Mouse (Mus musculus): Measurements from ENCODE around the gene Pex10. TPM values are rescaled to one million over a fixed set of nuclear protein-coding genes. Genes with fewer than 3 reads are reported as not detected.
"Not testable (repeated sequence)": the region's sequence is repeated elsewhere in the genome, so short reads cannot be mapped to it uniquely, and the experiment has no call there.

The Pex10 gene
- polyA plus RNA-seq, 1 experiment from 2014 or later, result 17.8 TPM

DNA sequence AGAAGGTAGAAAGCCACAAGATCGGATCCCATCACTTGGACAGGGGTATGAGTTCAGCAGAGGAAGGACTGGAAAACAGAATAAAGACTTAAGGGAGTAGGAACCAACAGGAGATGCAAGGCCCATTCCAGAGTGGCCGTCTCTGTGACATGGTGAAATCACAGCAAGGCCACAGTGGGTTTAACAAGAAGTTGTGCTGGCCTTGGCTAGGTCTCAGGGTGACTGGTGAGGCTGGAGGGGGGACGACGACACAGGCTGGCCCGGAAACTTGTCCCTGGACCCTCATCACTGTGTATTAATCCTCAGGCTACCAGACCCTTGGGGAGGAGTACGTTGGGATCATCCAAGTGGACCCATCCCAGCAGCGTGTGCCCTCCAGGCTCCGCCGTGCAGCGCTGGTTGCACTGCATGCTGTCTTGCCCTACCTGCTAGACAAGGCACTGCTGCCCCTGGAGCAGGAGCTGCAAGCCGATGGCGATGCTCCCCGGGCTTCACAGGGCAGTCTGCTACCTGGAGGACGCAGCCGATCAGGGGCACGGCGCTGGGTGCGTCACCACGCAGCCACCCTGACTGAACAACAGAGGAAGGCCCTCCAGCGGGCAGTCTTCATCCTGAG is 1.6 kb downstream of the Pex10 start:
- no peak for ATAC-seq (ENCODE audit: low read depth)
- Histone ChIP-seq H3K4me3 (no peak overlapping the region), H3K27ac (replicated peaks) (no peak overlapping the region), H3K4me2 (no peak overlapping the region), H3K4me1 (replicated peaks) (peaks cover 23% of the 10 kb centered on the region), H3K9ac (peak overlapping the region; percentile 85; the same call in 1 of the 2 replicates), H3K27me3 (no peaks in the 10 kb centered on the region), H3K9me3 (no peaks in the 10 kb centered on the region), H3K36me3 (peaks cover 55% of the 10 kb centered on the region)
- 94% methylated on average over 20 of the region's 20 CpGs for WGBS

DNA sequence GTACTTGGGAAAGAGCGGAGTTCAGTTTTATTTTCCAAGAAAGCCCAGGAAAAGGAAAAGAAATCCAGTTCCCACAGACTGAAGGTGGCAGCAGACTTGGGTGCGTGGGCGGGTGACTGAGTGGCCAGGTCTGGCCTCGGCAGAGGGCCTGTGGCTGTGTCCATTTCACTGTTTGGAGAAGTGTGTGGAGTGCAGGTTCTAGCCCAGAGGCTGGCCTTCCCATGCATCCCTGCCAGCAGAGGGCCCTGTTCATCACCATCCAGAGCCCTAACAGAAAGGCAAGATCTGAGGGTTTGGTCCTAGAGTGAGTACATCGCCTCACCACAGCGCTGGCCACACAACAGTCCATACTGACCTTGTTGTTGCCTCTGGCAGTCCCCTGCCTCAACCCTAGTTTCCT is 2.4 kb downstream of the Pex10 start:
- Histone ChIP-seq H3K4me3 (no peak overlapping the region), H3K9me3 (no peaks in the 10 kb centered on the region), H3K4me2 (no peak overlapping the region), H3K27me3 (no peaks in the 10 kb centered on the region), H3K36me3 (peaks cover 62% of the 10 kb centered on the region), H3K4me1 (replicated peaks) (peaks cover 23% of the 10 kb centered on the region), H3K27ac (replicated peaks) (no peak overlapping the region), H3K9ac (no peak overlapping the region)
- WGBS, result 88% methylated on average over 6 of the region's 6 CpGs
- ATAC-seq (ENCODE audit: low read depth), result no peak

DNA sequence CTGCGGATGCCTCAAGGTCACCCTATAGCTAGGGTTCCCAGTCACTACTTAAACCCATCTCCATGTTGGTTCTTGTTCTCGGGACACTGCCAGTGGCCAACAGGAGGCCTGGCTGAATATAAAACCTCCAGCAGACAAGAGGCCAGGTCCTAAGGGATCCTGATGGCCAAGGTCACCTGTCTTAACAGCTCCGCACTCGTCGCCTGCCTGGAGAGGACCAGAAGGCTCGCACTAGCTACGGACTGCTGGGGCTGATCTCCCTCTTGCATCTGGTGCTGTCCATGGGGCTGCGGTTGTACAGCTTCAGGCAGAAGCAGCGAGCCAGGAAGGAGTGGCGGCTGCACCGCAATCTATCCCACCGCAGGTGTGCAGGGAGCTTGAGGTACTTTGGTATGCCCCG is 3.4 kb downstream of the Pex10 start:
- Histone ChIP-seq H3K9ac (no peak overlapping the region), H3K4me1 (replicated peaks) (peaks cover 23% of the 10 kb centered on the region), H3K4me2 (no peak overlapping the region), H3K4me3 (no peak overlapping the region), H3K9me3 (no peaks in the 10 kb centered on the region), H3K36me3 (peaks cover 72% of the 10 kb centered on the region), H3K27ac (replicated peaks) (no peak overlapping the region), H3K27me3 (no peaks in the 10 kb centered on the region)
- ATAC-seq (ENCODE audit: low read depth), result no peak
- WGBS, result 93% methylated on average over 13 of the region's 13 CpGs

DNA sequence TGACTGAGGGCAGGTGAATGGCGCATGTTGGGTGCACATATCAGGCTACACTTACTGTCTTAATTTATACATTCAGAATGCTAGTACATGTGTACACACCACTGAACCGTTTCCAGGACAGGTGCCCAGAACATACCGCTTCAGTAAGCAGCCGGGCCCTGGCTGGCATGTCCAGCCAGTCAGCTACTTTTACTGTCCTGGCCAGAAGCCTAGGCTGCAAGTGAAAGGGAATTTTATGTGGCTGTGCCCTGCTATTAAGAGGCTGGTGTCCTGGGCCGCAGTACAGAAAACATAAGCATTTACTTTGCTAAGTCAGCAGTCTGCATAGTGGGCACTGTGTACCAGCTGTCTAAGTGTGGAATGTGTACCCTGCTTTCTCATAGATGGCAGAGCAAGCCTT is 4.1 kb downstream of the Pex10 start:
- H3K9ac ChIP-seq, result no peak overlapping the region
- peaks cover 79% of the 10 kb centered on the region for H3K36me3 ChIP-seq
- no peaks in the 10 kb centered on the region for H3K9me3 ChIP-seq
- no peak overlapping the region for H3K4me3 ChIP-seq
- no peaks in the 10 kb centered on the region for H3K27me3 ChIP-seq
- no peak overlapping the region for H3K4me2 ChIP-seq
- H3K4me1 ChIP-seq (replicated peaks), result peaks cover 20% of the 10 kb centered on the region
- 90% methylated on average over 5 of the region's 5 CpGs for whole genome bisulfite sequencing
- no peak overlapping the region for H3K27ac ChIP-seq (replicated peaks)
- no peak for ATAC-seq (ENCODE audit: low read depth)

DNA sequence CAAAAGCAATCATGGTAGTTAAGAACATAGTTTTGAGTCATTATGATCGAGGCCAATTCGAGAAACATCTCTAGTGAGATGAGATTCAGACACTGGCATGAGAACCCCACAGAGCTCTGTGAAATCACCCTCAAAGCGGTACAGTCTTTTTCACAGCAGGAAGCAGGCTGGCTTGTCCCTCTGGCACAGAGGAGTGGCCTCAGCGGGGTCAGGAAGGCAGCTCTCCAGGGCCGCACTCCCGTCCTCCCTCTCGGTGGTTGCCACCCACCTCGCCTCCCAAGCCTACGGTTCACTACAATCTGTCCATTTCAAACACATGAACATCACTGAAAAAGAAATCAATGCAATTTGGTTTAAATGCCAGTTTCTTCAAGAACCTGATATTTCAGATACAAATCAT is 7.6 kb downstream of the Pex10 start:
- Histone ChIP-seq H3K36me3 (peaks cover 98% of the 10 kb centered on the region), H3K27me3 (no peaks in the 10 kb centered on the region), H3K27ac (replicated peaks) (no peak overlapping the region), H3K9me3 (no peaks in the 10 kb centered on the region), H3K4me2 (no peak overlapping the region), H3K4me1 (replicated peaks) (no peaks in the 10 kb centered on the region), H3K4me3 (no peak overlapping the region), H3K9ac (no peak overlapping the region)
- WGBS, result 76% methylated on average over 9 of the region's 9 CpGs
- no peak for ATAC-seq (ENCODE audit: low read depth)

DNA sequence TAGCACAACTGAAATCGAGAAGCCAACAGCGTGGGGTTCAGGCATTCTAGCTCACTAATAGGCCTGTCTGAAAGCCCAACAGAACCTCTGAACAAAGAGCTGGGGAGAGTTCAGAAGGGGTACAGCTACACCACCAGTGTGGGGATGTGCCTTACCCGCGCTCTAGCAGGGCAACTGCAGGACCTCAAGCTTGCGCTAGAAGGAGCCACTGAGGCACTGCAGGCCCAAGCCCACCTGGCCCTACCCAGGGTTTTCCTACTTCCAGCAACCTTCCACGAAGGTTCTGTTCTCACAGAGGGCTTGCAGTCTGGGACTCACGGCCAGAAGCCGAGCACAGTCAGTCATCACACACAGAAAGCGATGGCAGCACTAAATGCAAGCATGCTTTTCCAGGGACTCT is 8.3 kb downstream of the Pex10 start:
- peaks cover 98% of the 10 kb centered on the region for H3K36me3 ChIP-seq
- 86% methylated on average over 9 of the region's 9 CpGs for WGBS

DNA sequence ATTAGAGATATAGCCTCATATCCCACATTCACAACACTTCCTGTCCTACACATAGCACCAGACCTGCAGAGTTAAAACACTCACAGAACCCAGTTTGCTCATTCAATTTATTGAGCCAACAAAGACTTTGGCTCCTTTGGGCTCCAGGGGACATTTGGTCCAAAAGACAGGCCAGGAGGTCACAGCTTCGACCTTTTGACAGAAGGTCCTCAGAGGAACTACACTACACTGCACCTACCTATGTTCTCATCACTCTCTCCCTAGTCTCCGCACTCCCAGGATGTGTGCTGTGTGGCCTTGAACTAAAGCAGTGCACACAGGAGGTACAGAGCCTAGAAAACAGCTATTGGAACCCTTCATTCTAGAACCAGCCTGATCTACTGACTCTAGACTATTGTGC is 9.0 kb downstream of the Pex10 start:
- 95% methylated on average over 2 of the region's 2 CpGs for WGBS
- Histone ChIP-seq H3K9me3 (no peaks in the 10 kb centered on the region), H3K4me1 (replicated peaks) (no peaks in the 10 kb centered on the region), H3K9ac (no peak overlapping the region), H3K4me2 (no peak overlapping the region), H3K36me3 (peaks cover 98% of the 10 kb centered on the region), H3K4me3 (no peak overlapping the region), H3K27ac (replicated peaks) (no peak overlapping the region), H3K27me3 (no peaks in the 10 kb centered on the region)
- ATAC-seq (ENCODE audit: low read depth), result no peak

More for the DNA sequence above, 8.3 kb downstream of the Pex10 start:
- no peaks in the 10 kb centered on the region for H3K9me3 ChIP-seq
- no peak overlapping the region for H3K4me2 ChIP-seq
- no peak overlapping the region for H3K4me3 ChIP-seq
- ATAC-seq (ENCODE audit: low read depth), result no peak
- no peaks in the 10 kb centered on the region for H3K27me3 ChIP-seq
- H3K27ac ChIP-seq (replicated peaks), result no peak overlapping the region
- H3K9ac ChIP-seq, result no peak overlapping the region
- no peaks in the 10 kb centered on the region for H3K4me1 ChIP-seq (replicated peaks)

DNA sequence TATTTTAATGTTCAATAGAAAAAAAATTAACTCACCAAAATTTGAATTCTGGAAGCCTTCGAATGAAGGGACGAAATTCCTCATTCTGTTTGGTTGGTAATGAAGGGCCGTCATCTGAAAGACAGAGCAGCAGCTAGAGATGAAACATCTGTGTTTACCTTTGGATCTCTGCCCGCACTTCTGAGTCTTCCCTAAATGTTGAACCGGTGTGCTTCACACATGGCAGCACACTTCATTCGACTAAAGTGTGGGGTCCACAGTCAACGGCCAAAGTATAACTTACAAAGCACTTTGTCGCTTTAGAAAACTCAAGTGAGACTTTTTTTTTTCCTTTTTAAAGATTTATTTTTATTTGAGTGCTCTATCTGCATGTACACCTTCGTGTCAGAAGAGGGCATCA is 9.9 kb downstream of the Pex10 start:
- WGBS, result 90% methylated on average over 9 of the region's 9 CpGs
- Histone ChIP-seq H3K9me3 (no peaks in the 10 kb centered on the region), H3K4me2 (no peak overlapping the region), H3K4me1 (replicated peaks) (no peaks in the 10 kb centered on the region), H3K27ac (replicated peaks) (no peak overlapping the region), H3K4me3 (no peak overlapping the region), H3K9ac (no peak overlapping the region), H3K27me3 (no peaks in the 10 kb centered on the region), H3K36me3 (peaks cover 96% of the 10 kb centered on the region)
- ATAC-seq (ENCODE audit: low read depth), result no peak

DNA sequence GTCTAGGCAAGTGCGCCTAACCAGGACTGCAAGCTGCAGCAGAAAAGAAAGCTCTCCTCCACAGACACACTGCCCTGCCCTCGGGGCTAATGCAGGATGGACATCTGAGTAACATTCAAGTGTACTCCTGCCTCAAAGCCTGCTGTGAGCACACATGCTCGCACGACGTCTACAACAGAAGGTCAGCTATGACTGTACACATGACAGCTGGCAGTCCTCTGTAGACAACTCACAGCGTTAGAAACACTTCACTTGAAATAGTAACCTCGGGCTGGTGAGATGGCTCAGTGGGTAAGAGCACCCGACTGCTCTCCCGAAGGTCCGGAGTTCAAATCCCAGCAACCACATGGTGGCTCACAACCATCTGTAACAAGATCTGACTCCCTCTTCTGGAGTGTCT is 12.0 kb downstream of the Pex10 start:
- not testable (repeated sequence) for H3K9me3 ChIP-seq; H3K27ac ChIP-seq (replicated peaks); H3K27me3 ChIP-seq; H3K4me3 ChIP-seq; H3K9ac ChIP-seq; ATAC-seq (ENCODE audit: low read depth); H3K4me2 ChIP-seq
- WGBS, result 89% methylated on average over 10 of the region's 10 CpGs
- peaks cover 12% of the 10 kb centered on the region for H3K4me1 ChIP-seq (replicated peaks)
- peaks cover 89% of the 10 kb centered on the region for H3K36me3 ChIP-seq

DNA sequence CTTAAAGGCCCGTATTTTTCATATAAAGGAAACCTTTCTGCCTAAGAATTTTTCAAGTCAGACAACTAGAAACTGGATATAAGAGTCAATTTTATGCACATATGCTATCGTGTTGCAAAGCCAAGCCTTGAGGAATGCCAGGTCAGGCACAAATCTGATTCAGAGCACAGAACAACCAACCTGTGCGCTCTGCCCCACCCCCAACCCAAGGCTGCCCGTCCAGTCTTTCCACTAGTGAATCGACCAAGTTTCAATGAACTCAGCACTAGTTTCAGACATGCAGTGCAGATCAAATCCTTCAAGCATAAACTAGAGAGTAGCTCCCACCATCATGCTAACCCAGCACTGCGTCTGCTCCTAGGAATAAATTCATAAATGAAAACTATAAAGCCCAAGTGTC is 12.8 kb downstream of the Pex10 start:
- H3K9ac ChIP-seq, result no peak overlapping the region
- ATAC-seq (ENCODE audit: low read depth), result no peak
- H3K4me1 ChIP-seq (replicated peaks), result peaks cover 20% of the 10 kb centered on the region
- H3K36me3 ChIP-seq, result peaks cover 81% of the 10 kb centered on the region
- H3K4me2 ChIP-seq, result no peak overlapping the region
- 94% methylated on average over 6 of the region's 6 CpGs for WGBS
- no peak overlapping the region for H3K4me3 ChIP-seq
- no peak overlapping the region for H3K27ac ChIP-seq (replicated peaks)
- H3K9me3 ChIP-seq, result no peaks in the 10 kb centered on the region
- H3K27me3 ChIP-seq, result no peaks in the 10 kb centered on the region

DNA sequence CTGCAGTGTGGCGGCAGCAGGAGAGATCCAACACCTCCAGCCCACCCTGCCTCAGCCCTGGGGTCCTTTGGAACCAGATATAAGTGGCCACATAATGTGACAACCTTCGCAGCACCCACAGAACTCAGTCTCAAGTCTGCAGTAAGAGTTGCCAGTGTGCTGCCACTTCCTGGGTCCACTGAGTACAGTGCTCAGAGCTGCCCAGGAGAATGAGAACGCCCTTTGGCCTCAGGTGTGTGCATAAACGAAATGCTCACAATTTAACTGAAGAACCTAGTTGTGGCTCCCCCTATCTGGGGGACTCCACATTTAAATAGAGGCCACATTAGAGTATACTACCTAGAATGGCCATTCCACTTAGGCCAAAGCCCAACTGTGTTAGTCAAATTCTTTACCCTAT is 16.7 kb downstream of the Pex10 start:
- no peak overlapping the region for H3K27ac ChIP-seq (replicated peaks)
- 90% methylated on average over 4 of the region's 4 CpGs for WGBS
- H3K36me3 ChIP-seq, result peaks cover 42% of the 10 kb centered on the region
- no peak overlapping the region for H3K9ac ChIP-seq
- H3K4me1 ChIP-seq (replicated peaks), result peaks cover 43% of the 10 kb centered on the region
- H3K27me3 ChIP-seq, result no peaks in the 10 kb centered on the region
- no peak overlapping the region for H3K4me2 ChIP-seq
- no peak overlapping the region for H3K4me3 ChIP-seq
- H3K9me3 ChIP-seq, result no peaks in the 10 kb centered on the region
- ATAC-seq (ENCODE audit: low read depth), result no peak

DNA sequence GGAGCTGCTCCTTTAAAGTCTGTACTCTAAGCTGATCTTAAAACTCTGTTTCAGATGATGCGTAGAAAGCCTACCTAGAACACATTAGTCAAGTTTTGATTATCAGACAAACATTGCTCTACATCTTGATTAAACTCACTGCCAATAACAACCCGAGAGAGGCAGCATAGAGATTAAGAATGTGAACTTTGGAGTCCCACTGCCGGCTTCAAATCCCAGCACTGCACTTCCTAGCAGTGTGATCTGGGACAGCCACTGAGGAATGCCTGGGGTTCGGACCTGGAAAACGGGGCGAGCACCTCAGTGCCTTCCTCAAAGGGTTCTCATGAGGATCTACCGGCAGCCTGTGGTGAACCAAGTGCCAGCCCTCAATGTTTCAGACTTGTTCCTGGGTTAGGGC is 17.5 kb downstream of the Pex10 start:
- no peaks in the 10 kb centered on the region for H3K27me3 ChIP-seq
- H3K4me1 ChIP-seq (replicated peaks), result peaks cover 43% of the 10 kb centered on the region
- 0 out of 2 replicates have a peak overlapping the region, but pooled peaks have one; percentile 96 for H3K9ac ChIP-seq
- peak overlapping the region; percentile 95 for H3K4me2 ChIP-seq
- WGBS, result 91% methylated on average over 7 of the region's 7 CpGs
- H3K36me3 ChIP-seq, result peaks cover 36% of the 10 kb centered on the region
- no peak for ATAC-seq (ENCODE audit: low read depth)
- no peak overlapping the region for H3K27ac ChIP-seq (replicated peaks)
- peak overlapping the region; percentile 94; the same call in 1 of the 2 replicates for H3K4me3 ChIP-seq
- no peaks in the 10 kb centered on the region for H3K9me3 ChIP-seq

Measured in neural tube, embryonic 13.5 days (tissue).